In genomic region chr6:140697994-140698393, GRCm38 (mm10) we compare ENCODE assay signal across 13 mouse cellular contexts. TPM values are rescaled to one million over a fixed set of nuclear protein-coding genes. Genes with fewer than 3 reads are reported as not detected.
DNase-seq lines count a peak whose midpoint lies in the region; ATAC-seq lines count a peak whose summit lies in the region.
"Had no signal": no experiment of that assay in that cellular context is flagged by ENCODE, and none has a peak within 500 bp of the region (broad histone marks: within the 10 kb centered on the region; RNA-seq: fewer than 3 reads in every experiment).

No protein-coding gene starts in this region.

- 75% methylated on average over 11 of the region's 11 CpGs for WGBS in lung, embryonic 16.5 days
- WGBS in midbrain, embryonic 15.5 days: 79% methylated on average over 11 of the region's 11 CpGs

- peak; percentile 44 for DNase-seq in adrenal gland, postnatal 10 days
- no peak for DNase-seq in adrenal gland, adult 18-20 months (ENCODE audit: low spot score in 2 of 2)
- DNase-seq in adrenal gland, postnatal 14 days: peak; percentile 45
- peak; percentile 79 to 91 for DNase-seq in layer of hippocampus, adult 18-20 months (ENCODE audit: low spot score in 2 of 2)
- no peak for DNase-seq in kidney, postnatal 10 days
- no peak for DNase-seq in ovary, postnatal 36 days (ENCODE audit: low spot score)
- DNase-seq: cerebellum, adult 11 months; kidney, postnatal 14 days had no signal

- H3K27me3 ChIP-seq in lung, embryonic 16.5 days (ENCODE audit: control insufficient read depth, insufficient read depth, low read depth, low read length): no peaks in the 10 kb centered on the region
- H3K27me3 ChIP-seq in midbrain, embryonic 15.5 days (replicated peaks): no peaks in the 10 kb centered on the region
- H3K27me3 ChIP-seq: heart, embryonic 15.5 days had no signal

- 0 out of 2 replicates have a peak, but pooled peaks have one; percentile 38 for ATAC-seq in lung, embryonic 16.5 days (ENCODE audit: low read depth)
- ATAC-seq in midbrain, embryonic 15.5 days (replicated peaks): no peak

- H3K4me2 ChIP-seq in lung, embryonic 16.5 days (ENCODE audit: low read depth, low read length): no peak overlapping the region
- no peak overlapping the region for H3K4me2 ChIP-seq in midbrain, embryonic 15.5 days
- H3K4me2 ChIP-seq: heart, embryonic 15.5 days had no signal

- H3K4me3 ChIP-seq in lung, embryonic 16.5 days (ENCODE audit: low read length): no peak overlapping the region
- no peak overlapping the region for H3K4me3 ChIP-seq in midbrain, embryonic 15.5 days
- H3K4me3 ChIP-seq: erythroblast, embryonic 14.5 days; heart, embryonic 15.5 days had no signal

- no peaks in the 10 kb centered on the region for H3K9me3 ChIP-seq in lung, embryonic 16.5 days (ENCODE audit: control insufficient read depth, low read length)
- no peaks in the 10 kb centered on the region for H3K9me3 ChIP-seq in midbrain, embryonic 15.5 days
- H3K9me3 ChIP-seq: heart, embryonic 15.5 days had no signal

- H3K27ac ChIP-seq in lung, embryonic 16.5 days (ENCODE audit: low read length): no peak overlapping the region
- H3K27ac ChIP-seq in midbrain, embryonic 15.5 days: no peak overlapping the region
- H3K27ac ChIP-seq: heart, embryonic 15.5 days had no signal

- no peaks in the 10 kb centered on the region for H3K4me1 ChIP-seq in lung, embryonic 16.5 days (replicated peaks; ENCODE audit: control insufficient read depth, insufficient read depth, low read length)
- peaks cover 4% of the 10 kb centered on the region; the same call in 1 of the 2 replicates for H3K4me1 ChIP-seq in midbrain, embryonic 15.5 days
- H3K4me1 ChIP-seq: heart, embryonic 15.5 days had no signal

- no peak overlapping the region for H3K9ac ChIP-seq in lung, embryonic 16.5 days (ENCODE audit: low read length)
- H3K9ac ChIP-seq in midbrain, embryonic 15.5 days: no peak overlapping the region
- H3K9ac ChIP-seq: heart, embryonic 15.5 days had no signal

- H3K36me3 ChIP-seq in lung, embryonic 16.5 days (ENCODE audit: control insufficient read depth, insufficient read depth, low read length): no peaks in the 10 kb centered on the region
- H3K36me3 ChIP-seq in midbrain, embryonic 15.5 days (replicated peaks): no peaks in the 10 kb centered on the region
- H3K36me3 ChIP-seq: heart, embryonic 15.5 days had no signal

RNA-seq across cellular contexts. Expression of gene Gm11077, which starts 31.1 kb away (rescaled TPM):
- total RNA-seq in adrenal gland, postnatal 10 days (2021): not detected
- total RNA-seq in adrenal gland, adult 18-20 months (2021): not detected
- total RNA-seq in adrenal gland, postnatal 14 days (2021): not detected in 2 replicates
- not detected for total RNA-seq in layer of hippocampus, adult 18-20 months (2021)
- polyA plus RNA-seq in lung, embryonic 16.5 days (2015; fragmentation: Nextera tagmentation; extraction: Ambion mirVana): not detected in 2 replicates
- not detected in 2 replicates for polyA plus RNA-seq in midbrain, embryonic 15.5 days (2015; fragmentation: Nextera tagmentation; extraction: Ambion mirVana)
- total RNA-seq: megakaryocyte-erythroid progenitor cell, adult 5-6 weeks had no signal
- polyA plus RNA-seq: erythroblast, embryonic 14.5 days; heart, embryonic 15.5 days had no signal

Comparison
In these comparisons a context has a peak if more than half of its experiments do, and no peak if none do; other contexts are left out.
1. DNase-seq: peak in adrenal gland, postnatal 10 days (single experiment), adrenal gland, postnatal 14 days (single experiment) and layer of hippocampus, adult 18-20 months (2 of 2); none in adrenal gland, adult 18-20 months (0 of 2), kidney, postnatal 10 days (single experiment) and ovary, postnatal 36 days (single experiment).